Mouse (Mus musculus): Measurements from ENCODE around the gene Cwc25.

- TF ChIP-seq GATA1 (IDR thresholded peaks at IDR 0.05; ENCODE audit: low read length) (no peak), TAL1 (IDR thresholded peaks at IDR 0.05; ENCODE audit: low read length) (no peak)
Measured at GRCm38 (mm10) chr11:97775186-97775585, 8.8 kb upstream of the Cwc25 start.

Data from erythroblast, embryonic 14.5 days (primary cell).